Mouse (Mus musculus) right cerebral cortex, adult 2 months (tissue): ENCODE measurements around the gene 4930407I10Rik.

Source experiments
- DNase-seq, 2 experiments: peaks; one replicate each; pipeline ENCODE4 v3.0.0; 2021 to 2022; ENCODE audit warnings: low spot score in 2 of 2

4930407I10Rik gene

GRCm38 (mm10) chr15:82058719-82059201 is at the start of gene 4930407I10Rik:
TSS of gene 4930407I10Rik (plus strand) at chr15:82059151.
- no peak for DNase-seq

GRCm38 (mm10) chr15:82011947-82012346 is 47.0 kb upstream of the 4930407I10Rik start:
- no peak for DNase-seq

- DNase-seq = no peak
Measured at GRCm38 (mm10) chr15:82014745-82015391, 44.1 kb upstream of the 4930407I10Rik start.

- DNase-seq = peak; percentile 39 to 41
Measured at GRCm38 (mm10) chr15:82015392-82016100, 43.4 kb upstream of the 4930407I10Rik start.

- peak; percentile 99 to 100 for DNase-seq
Measured at GRCm38 (mm10) chr15:82016101-82016808, 42.7 kb upstream of the 4930407I10Rik start.

GRCm38 (mm10) chr15:82016830-82017229 is 42.1 kb upstream of the 4930407I10Rik start:
- DNase-seq = no peak

- DNase-seq = no peak
Measured at GRCm38 (mm10) chr15:82017461-82017860, 41.5 kb upstream of the 4930407I10Rik start.

GRCm38 (mm10) chr15:82019288-82019687 is 39.7 kb upstream of the 4930407I10Rik start:
- no peak for DNase-seq

GRCm38 (mm10) chr15:82022535-82023088 is 36.3 kb upstream of the 4930407I10Rik start:
- no peak for DNase-seq

- DNase-seq = no peak
Measured at GRCm38 (mm10) chr15:82023965-82024635, 34.9 kb upstream of the 4930407I10Rik start.

GRCm38 (mm10) chr15:82027276-82027675 is 31.7 kb upstream of the 4930407I10Rik start:
- no peak for DNase-seq

- no peak for DNase-seq
Measured at GRCm38 (mm10) chr15:82027726-82028125, 31.2 kb upstream of the 4930407I10Rik start.

- DNase-seq = no peak
Measured at GRCm38 (mm10) chr15:82032386-82032785, 26.6 kb upstream of the 4930407I10Rik start.

- DNase-seq = no peak
Measured at GRCm38 (mm10) chr15:82033762-82034161, 25.2 kb upstream of the 4930407I10Rik start, which contains the start of gene Desi1. TSS of gene Desi1 (minus strand) at chr15:82033862.

- DNase-seq = peak in 1 of 2 experiments; percentile 50
Measured at GRCm38 (mm10) chr15:82035904-82036689, 22.9 kb upstream of the 4930407I10Rik start.

GRCm38 (mm10) chr15:82040650-82041049 is 18.3 kb upstream of the 4930407I10Rik start:
- peak in 1 of 2 experiments; percentile 41 for DNase-seq

- DNase-seq = no peak
Measured at GRCm38 (mm10) chr15:82044166-82044784, 14.7 kb upstream of the 4930407I10Rik start.

- no peak for DNase-seq
Measured at GRCm38 (mm10) chr15:82046246-82046891, 12.6 kb upstream of the 4930407I10Rik start.

GRCm38 (mm10) chr15:82047080-82047883 is 11.7 kb upstream of the 4930407I10Rik start, which contains the start of gene Snu13:
TSS of gene Snu13 (minus strand) at chr15:82047598.
- peak; percentile 92 to 94 for DNase-seq
